Comparison of ENCODE assay signal across 9 mouse cellular contexts in genomic region chr6:116821215-116821912, GRCm38 (mm10).
DNase-seq lines count a peak whose midpoint lies in the region; ATAC-seq and TF ChIP-seq lines count a peak whose summit lies in the region.
"Had no signal": no experiment of that assay in that cellular context is flagged by ENCODE, and none has a peak within 500 bp of the region (broad histone marks: within the 10 kb centered on the region; RNA-seq: fewer than 3 reads in every experiment).

No protein-coding gene starts in this region.

- no peak overlapping the region for H3K9ac ChIP-seq in kidney, embryonic 14.5 days (ENCODE audit: low read depth, low read length)
- no peak overlapping the region for H3K9ac ChIP-seq in limb, embryonic 14.5 days (ENCODE audit: low read depth, low read length, severe bottlenecking)
- H3K9ac ChIP-seq: liver, embryonic 13.5 days had no signal

- TF ChIP-seq CTCF in kidney, adult 2 months (conservative IDR thresholded peaks at IDR 0.05; ENCODE audit: insufficient read depth, insufficient read length, low read depth, low read length), result no peak

- no peak overlapping the region for H3K4me3 ChIP-seq in kidney, adult 2 months (ENCODE audit: insufficient read depth, low read depth, low read length)
- H3K4me3 ChIP-seq in kidney, embryonic 14.5 days (ENCODE audit: low read length), result no peak overlapping the region
- H3K4me3 ChIP-seq in limb, embryonic 14.5 days (replicated peaks; ENCODE audit: low read length), result no peak overlapping the region
- H3K4me3 ChIP-seq: liver, embryonic 13.5 days had no signal

- peak; percentile 41 for DNase-seq in kidney, adult 2 months
- peak; percentile 45 for DNase-seq in adrenal gland, postnatal 14 days
- peak; percentile 53 to 55 for DNase-seq in heart, adult 9 months (ENCODE audit: low spot score in 2 of 2)
- peak; percentile 38 for DNase-seq in limb, embryonic 14.5 days (ENCODE audit: low spot score)
- peak; percentile 17 for DNase-seq in retina, embryonic 14.5 days (ENCODE audit: low spot score)
- no peak for DNase-seq in cerebellum, adult 18-20 months
- DNase-seq: liver, embryonic 13.5 days had no signal

- no peak overlapping the region for H3K4me2 ChIP-seq in kidney, embryonic 14.5 days (replicated peaks; ENCODE audit: low read depth, low read length)
- H3K4me2 ChIP-seq in limb, embryonic 14.5 days (replicated peaks; ENCODE audit: low read depth, low read length, severe bottlenecking), result no peak overlapping the region
- H3K4me2 ChIP-seq: liver, embryonic 13.5 days had no signal

- 47% methylated on average over 12 of the region's 12 CpGs for WGBS in kidney, adult 2 months
- 64% methylated on average over 12 of the region's 12 CpGs for WGBS in kidney, embryonic 14.5 days
- WGBS in limb, embryonic 14.5 days, result 54% methylated on average over 12 of the region's 12 CpGs

- no peak for ATAC-seq in kidney, embryonic 14.5 days (ENCODE audit: low FRiP score, low TSS enrichment)
- peak; percentile 53 for ATAC-seq in limb, embryonic 14.5 days (ENCODE audit: low FRiP score, low read depth)
- no peak for ATAC-seq in granulocyte monocyte progenitor cell, adult 5-6 weeks (replicated peaks; ENCODE audit: poor library complexity, severe bottlenecking)

- H3K9me3 ChIP-seq in kidney, embryonic 14.5 days (ENCODE audit: control insufficient read depth, low read length), result no peaks in the 10 kb centered on the region
- H3K9me3 ChIP-seq in limb, embryonic 14.5 days (ENCODE audit: control insufficient read depth, low read length), result no peaks in the 10 kb centered on the region
- H3K9me3 ChIP-seq: liver, embryonic 13.5 days had no signal

- H3K27me3 ChIP-seq in kidney, adult 2 months (replicated peaks; ENCODE audit: control insufficient read depth, insufficient read depth, low read length), result no peaks in the 10 kb centered on the region
- H3K27me3 ChIP-seq in kidney, embryonic 14.5 days (ENCODE audit: control insufficient read depth, insufficient read depth, low read length), result no peaks in the 10 kb centered on the region
- H3K27me3 ChIP-seq in limb, embryonic 14.5 days (ENCODE audit: control insufficient read depth, insufficient read depth, low read length), result no peaks in the 10 kb centered on the region
- H3K27me3 ChIP-seq: liver, embryonic 13.5 days had no signal

- no peak for TF ChIP-seq POLR2A in kidney, adult 2 months (IDR thresholded peaks at IDR 0.05; ENCODE audit: low read depth, low read length)
- TF ChIP-seq POLR2A in limb, embryonic 14.5 days (IDR thresholded peaks at IDR 0.05; ENCODE audit: borderline replicate concordance, extremely low read depth, insufficient read depth, insufficient read length), result no peak

- no peaks in the 10 kb centered on the region for H3K4me1 ChIP-seq in kidney, adult 2 months (ENCODE audit: control insufficient read depth, insufficient read depth, low read length)
- H3K4me1 ChIP-seq in kidney, embryonic 14.5 days (ENCODE audit: control insufficient read depth, insufficient read depth, low read length), result no peaks in the 10 kb centered on the region
- peaks cover 5% of the 10 kb centered on the region for H3K4me1 ChIP-seq in limb, embryonic 14.5 days (ENCODE audit: control insufficient read depth, insufficient read depth, low read length)
- H3K4me1 ChIP-seq: liver, embryonic 13.5 days had no signal

- no peaks in the 10 kb centered on the region for H3K36me3 ChIP-seq in kidney, adult 2 months (ENCODE audit: control insufficient read depth, insufficient read depth, low read length)
- H3K36me3 ChIP-seq in kidney, embryonic 14.5 days (ENCODE audit: control insufficient read depth, insufficient read depth, low read length), result no peaks in the 10 kb centered on the region
- no peaks in the 10 kb centered on the region for H3K36me3 ChIP-seq in limb, embryonic 14.5 days (ENCODE audit: control insufficient read depth, insufficient read depth, low read length)
- H3K36me3 ChIP-seq: liver, embryonic 13.5 days had no signal

- no peak overlapping the region for H3K27ac ChIP-seq in kidney, adult 2 months (ENCODE audit: insufficient read depth, low read depth, low read length)
- no peak overlapping the region for H3K27ac ChIP-seq in kidney, embryonic 14.5 days (ENCODE audit: low read depth, low read length)
- H3K27ac ChIP-seq in limb, embryonic 14.5 days (replicated peaks; ENCODE audit: low read depth, low read length), result 0 out of 2 replicates have a peak overlapping the region, but pooled peaks have one; percentile 10
- H3K27ac ChIP-seq: liver, embryonic 13.5 days had no signal

Comparison
In these comparisons a context has a peak if more than half of its experiments do, and no peak if none do; other contexts are left out.
1. DNase-seq: peak in kidney, adult 2 months (single experiment), adrenal gland, postnatal 14 days (single experiment), heart, adult 9 months (2 of 2), limb, embryonic 14.5 days (single experiment) and retina, embryonic 14.5 days (single experiment); none in cerebellum, adult 18-20 months (0 of 2).